ENCODE assay signal across 11 mouse cellular contexts in genomic region chr3:103735776-103736600, GRCm38 (mm10). TPM values are rescaled to one million over a fixed set of nuclear protein-coding genes. Genes with fewer than 3 reads are reported as not detected.
DNase-seq lines count a peak whose midpoint lies in the region; ATAC-seq and TF ChIP-seq lines count a peak whose summit lies in the region.
"Had no signal": no experiment of that assay in that cellular context is flagged by ENCODE, and none has a peak within 500 bp of the region (broad histone marks: within the 10 kb centered on the region; RNA-seq: fewer than 3 reads in every experiment).

No protein-coding gene starts in this region.

- no peak for TF ChIP-seq CTCF in spleen, adult 2 months (IDR thresholded peaks at IDR 0.05; ENCODE audit: extremely low read depth, insufficient read depth, insufficient read length, insufficient replicate concordance)

- intact Hi-C loops in heart, postnatal 10 days (cut with DNase I) = loop anchor here (5.0 kb wide), 1 partner anchor 304 kb away; no protein-coding TSS in a partner anchor

- H3K4me2 ChIP-seq in heart, embryonic 11.5 days = peak overlapping the region; percentile 68
- H3K4me2 ChIP-seq in limb, embryonic 12.5 days = peak overlapping the region; percentile 71

- no peak for ATAC-seq in heart, embryonic 11.5 days (replicated peaks; ENCODE audit: insufficient number of reproducible peaks, low FRiP score, low TSS enrichment)
- no peak for ATAC-seq in limb, embryonic 12.5 days (ENCODE audit: insufficient number of reproducible peaks, insufficient read depth, low FRiP score, low TSS enrichment, low read depth)

- no peak for TF ChIP-seq POLR2A in spleen, adult 2 months (IDR thresholded peaks at IDR 0.05; ENCODE audit: low read depth, low read length)

- WGBS in heart, embryonic 11.5 days (ENCODE audit: insufficient replicate concordance) = 58% methylated on average over 28 of the region's 28 CpGs
- 93% methylated on average over 28 of the region's 28 CpGs for WGBS in spleen, adult 2 months
- 68% methylated on average over 28 of the region's 28 CpGs for WGBS in limb, embryonic 12.5 days

- H3K27ac ChIP-seq in heart, embryonic 11.5 days (ENCODE audit: low read depth, low read length) = peak overlapping the region; percentile 97
- H3K27ac ChIP-seq in spleen, adult 2 months (ENCODE audit: insufficient read depth, low read length) = no peak overlapping the region
- peak overlapping the region; percentile 97 for H3K27ac ChIP-seq in limb, embryonic 12.5 days

- no peaks in the 10 kb centered on the region for H3K9me3 ChIP-seq in heart, embryonic 11.5 days (replicated peaks; ENCODE audit: control insufficient read depth, low read length)
- H3K9me3 ChIP-seq in limb, embryonic 12.5 days = 0 out of 2 replicates have a peak, but pooled peaks cover 4% of the 10 kb centered on the region

- no peaks in the 10 kb centered on the region for H3K27me3 ChIP-seq in heart, embryonic 11.5 days (ENCODE audit: control insufficient read depth, insufficient read depth, low read length)
- H3K27me3 ChIP-seq in spleen, adult 2 months (ENCODE audit: control insufficient read depth, insufficient read depth, low read length) = no peaks in the 10 kb centered on the region
- H3K27me3 ChIP-seq in limb, embryonic 12.5 days = no peaks in the 10 kb centered on the region

- peaks cover 41% of the 10 kb centered on the region for H3K4me1 ChIP-seq in heart, embryonic 11.5 days (ENCODE audit: control insufficient read depth, insufficient read depth, low read length)
- peaks cover 9% of the 10 kb centered on the region; the same call in 1 of the 2 replicates for H3K4me1 ChIP-seq in spleen, adult 2 months (ENCODE audit: control insufficient read depth, insufficient read depth, insufficient read length)
- H3K4me1 ChIP-seq in limb, embryonic 12.5 days (replicated peaks) = peaks cover 62% of the 10 kb centered on the region

- no peak overlapping the region; the same call in 1 of the 2 replicates for H3K9ac ChIP-seq in heart, embryonic 11.5 days (ENCODE audit: low read depth, low read length)
- H3K9ac ChIP-seq in limb, embryonic 12.5 days (replicated peaks) = peak overlapping the region; percentile 60

- peak overlapping the region; percentile 24 for H3K4me3 ChIP-seq in heart, embryonic 11.5 days (ENCODE audit: low read depth, low read length)
- H3K4me3 ChIP-seq in spleen, adult 2 months (ENCODE audit: extremely low read depth, insufficient read depth, insufficient read length) = peak overlapping the region; percentile 16; the same call in 1 of the 2 replicates
- peak overlapping the region; percentile 45 for H3K4me3 ChIP-seq in limb, embryonic 12.5 days (replicated peaks)

- H3K36me3 ChIP-seq in heart, embryonic 11.5 days (ENCODE audit: control insufficient read depth, insufficient read depth, low read length) = peaks cover 2% of the 10 kb centered on the region; the same call in 1 of the 2 replicates
- no peaks in the 10 kb centered on the region for H3K36me3 ChIP-seq in spleen, adult 2 months (ENCODE audit: control insufficient read depth, insufficient read depth, low read length)
- H3K36me3 ChIP-seq in limb, embryonic 12.5 days = peaks cover 7% of the 10 kb centered on the region

- DNase-seq in heart, postnatal 10 days = no peak
- no peak for DNase-seq in spleen, adult 2 months (ENCODE audit: low read depth in 1 of 2, low spot score in 2 of 2)
- no peak for DNase-seq in spleen, postnatal 36 days (ENCODE audit: low spot score in 2 of 2)
- DNase-seq in frontal cortex, postnatal 36 days (ENCODE audit: low spot score in 2 of 2) = no peak
- no peak for DNase-seq in spleen, postnatal 10 days (ENCODE audit: low spot score in 2 of 2)
- DNase-seq in cerebellum, adult 9-10 months = no peak
- DNase-seq: cerebellum, adult 2 months had no signal

RNA-seq across cellular contexts. Expression of gene Olfml3, which starts 1.8 kb away (rescaled TPM):
- polyA plus RNA-seq in heart, embryonic 11.5 days (2014; fragmentation: Nextera tagmentation; extraction: Ambion mirVana) = 21.8 and 22.4 TPM in 2 replicates
- 1 to 10 TPM; 7.6 to 7.9 TPM for total RNA-seq in heart, postnatal 10 days (2021)
- polyA plus RNA-seq in spleen, adult 2 months (2012; rRNA removed) = 17.9 and 18.2 TPM in 2 replicates
- polyA plus RNA-seq in limb, embryonic 12.5 days (2016; fragmentation: Nextera tagmentation; extraction: Ambion mirVana) = 33.8 and 36.9 TPM in 2 replicates

RNA-seq across cellular contexts. Expression of gene Gm10964, which starts 3.2 kb away (rescaled TPM):
- not detected in 2 replicates for polyA plus RNA-seq in heart, embryonic 11.5 days (2014; fragmentation: Nextera tagmentation; extraction: Ambion mirVana)
- total RNA-seq in heart, postnatal 10 days (2021) = not detected
- not detected in 2 replicates for polyA plus RNA-seq in spleen, adult 2 months (2012; rRNA removed)
- polyA plus RNA-seq in limb, embryonic 12.5 days (2016; fragmentation: Nextera tagmentation; extraction: Ambion mirVana) = not detected in 2 replicates
- total RNA-seq: gastrocnemius, postnatal 4 days; left cerebral cortex, postnatal 36 days had no signal
- polyA plus RNA-seq: cerebellum, adult 2 months had no signal

RNA-seq across cellular contexts. Expression of gene Hipk1, which starts 55.4 kb away (rescaled TPM):
- polyA plus RNA-seq in heart, embryonic 11.5 days (2014; fragmentation: Nextera tagmentation; extraction: Ambion mirVana) = 12.2 and 12.7 TPM in 2 replicates
- total RNA-seq in heart, postnatal 10 days (2021) = 100 to 1,000 TPM; 102 to 117 TPM
- 72.4 and 84.4 TPM in 2 replicates for polyA plus RNA-seq in spleen, adult 2 months (2012; rRNA removed)
- 12.6 and 13.0 TPM in 2 replicates for polyA plus RNA-seq in limb, embryonic 12.5 days (2016; fragmentation: Nextera tagmentation; extraction: Ambion mirVana)
